Mouse (Mus musculus) limb, embryonic 12.5 days (tissue): ENCODE data around the gene Mob4. TPM values are rescaled to one million over a fixed set of nuclear protein-coding genes. Genes with fewer than 3 reads are reported as not detected.

ENCODE experiments used
- ATAC-seq: fragments of 200-750 bp; cut with Nextera tagmentation; 2 replicates; pipeline ENCODE4 v1.8.0; 2017; ENCODE audit warnings: low read depth, moderate TSS enrichment; ENCODE audit not compliant: insufficient number of reproducible peaks, insufficient read depth, low FRiP score, low TSS enrichment
- H3K27ac ChIP-seq: fragments of 300-500 bp; sonication (generic); 2 replicates; pipeline ENCODE4 v1.5.1; 2016; ENCODE audit warnings: mild to moderate bottlenecking, moderate library complexity
- H3K27me3 ChIP-seq: fragments of 300-500 bp; sonication (generic); 2 replicates; pipeline ENCODE4 v1.6.1; 2016; ENCODE audit warnings: mild to moderate bottlenecking, moderate library complexity
- H3K36me3 ChIP-seq: fragments of 300-500 bp; sonication (generic); 2 replicates; pipeline ENCODE4 v1.6.1; 2016; ENCODE audit warnings: mild to moderate bottlenecking, moderate library complexity
- H3K4me1 ChIP-seq: fragments of 300-500 bp; sonication (generic); replicated peaks from 2 replicates; pipeline ENCODE4 v1.6.1; 2016
- H3K4me2 ChIP-seq: fragments of 300-500 bp; sonication (generic); 2 replicates; pipeline ENCODE4 v1.6.1; 2016; ENCODE audit warnings: mild to moderate bottlenecking, moderate library complexity
- H3K4me3 ChIP-seq: fragments of 300-500 bp; sonication (generic); replicated peaks from 2 replicates; pipeline ENCODE4 v1.5.1; 2016; ENCODE audit warnings: mild to moderate bottlenecking
- H3K9ac ChIP-seq: fragments of 300-500 bp; sonication (generic); replicated peaks from 2 replicates; pipeline ENCODE4 v1.6.1; 2016; ENCODE audit warnings: mild to moderate bottlenecking, moderate library complexity
- H3K9me3 ChIP-seq: fragments of 300-500 bp; sonication (generic); 2 replicates; pipeline ENCODE4 v1.6.1; 2016; ENCODE audit warnings: mild to moderate bottlenecking, moderate library complexity
- WGBS: fragments of 180-500 bp; shearing (Covaris S2); methylation state at CpG from one replicate; pipeline ENCODE4 v1.1.7; 2016; 5-methylcytosine and 5-hydroxymethylcytosine counted together
- polyA plus RNA-seq: library from polyadenylated mRNA; unstranded; fragments of >200 nt; fragmentation: Nextera tagmentation; extraction: Ambion mirVana; gene quantifications from 2 replicates; pipeline ENCODE4 v1.2.1, GENCODE M21; 2016

Mob4 gene
- polyA plus RNA-seq, 1 experiment from 2014 or later: 159 TPM

DNA sequence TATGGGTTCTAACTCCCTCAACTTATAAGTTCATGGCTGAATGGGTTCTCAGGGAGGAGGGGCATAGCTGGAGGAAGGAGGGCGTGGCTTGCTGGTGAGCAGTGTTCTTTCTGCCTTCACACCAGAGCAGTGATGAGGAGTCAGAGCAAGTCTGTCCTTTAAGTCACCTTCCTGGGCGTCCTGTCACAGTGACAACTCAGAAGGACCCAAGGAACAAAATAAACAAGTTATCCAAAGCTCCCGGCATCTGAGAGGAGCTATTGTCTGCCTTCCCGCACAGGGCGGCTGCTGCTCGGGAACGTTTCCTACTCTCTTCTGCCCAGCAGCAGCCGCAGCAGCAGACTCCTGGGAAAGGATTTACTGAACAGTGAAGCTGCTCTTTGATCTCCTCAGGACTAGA, 61.0 kb downstream of the Mob4 start:
- ATAC-seq: no peak
- Histone ChIP-seq H3K9ac (no peak overlapping the region), H3K27ac (no peak overlapping the region), H3K27me3 (no peaks in the 10 kb centered on the region), H3K4me3 (no peak overlapping the region), H3K36me3 (peaks cover 46% of the 10 kb centered on the region), H3K9me3 (no peaks in the 10 kb centered on the region), H3K4me1 (peaks cover 45% of the 10 kb centered on the region), H3K4me2 (peak overlapping the region; percentile 20; the same call in 1 of the 2 replicates)
- WGBS: 29% methylated on average over 8 of the region's 8 CpGs

DNA sequence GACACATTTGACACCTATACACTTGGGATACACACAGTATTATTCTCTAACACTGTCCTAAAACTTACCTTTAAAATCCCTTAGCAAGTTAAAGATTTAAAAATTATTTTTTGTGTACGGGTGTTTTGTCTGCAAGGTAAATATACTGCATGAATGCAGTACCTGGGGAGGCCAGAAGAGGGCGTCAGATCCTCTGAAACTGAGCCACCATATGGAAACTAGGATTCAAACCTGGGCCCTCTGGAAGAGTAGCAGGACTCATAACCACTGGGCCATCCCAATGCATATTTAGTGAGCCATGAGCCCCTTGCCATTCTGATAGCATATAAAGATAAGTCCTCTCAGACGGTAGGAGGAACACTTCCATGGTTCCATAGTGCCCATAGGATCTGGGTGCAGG, 61.8 kb downstream of the Mob4 start:
- H3K9ac ChIP-seq: no peak overlapping the region
- no peaks in the 10 kb centered on the region for H3K27me3 ChIP-seq
- no peaks in the 10 kb centered on the region for H3K9me3 ChIP-seq
- no peak overlapping the region for H3K4me3 ChIP-seq
- H3K36me3 ChIP-seq: peaks cover 42% of the 10 kb centered on the region
- 58% methylated on average over 3 of the region's 3 CpGs for WGBS
- H3K4me1 ChIP-seq: peaks cover 45% of the 10 kb centered on the region
- H3K27ac ChIP-seq: peak overlapping the region; percentile 84
- no peak overlapping the region for H3K4me2 ChIP-seq
- no peak for ATAC-seq

DNA sequence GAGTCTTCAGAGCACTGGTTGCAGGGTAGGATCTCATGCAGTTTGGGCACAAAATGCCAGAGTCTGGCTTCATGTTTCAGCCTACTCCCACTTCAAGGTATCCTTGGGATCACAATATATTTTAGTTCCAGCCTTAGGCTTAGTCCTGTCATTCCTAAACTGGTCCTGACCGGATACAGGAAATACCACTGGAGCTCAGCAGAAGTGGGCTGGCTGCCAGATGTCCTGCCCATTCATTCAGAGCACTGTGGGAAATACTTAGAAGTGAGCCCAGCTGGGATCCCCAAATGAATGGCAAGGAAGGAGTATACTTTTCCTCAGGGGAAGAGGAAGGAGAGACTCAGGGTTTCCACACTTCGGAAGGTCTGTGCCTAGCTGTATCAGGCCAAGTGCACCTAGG, 62.3 kb downstream of the Mob4 start:
- H3K27ac ChIP-seq: peak overlapping the region; percentile 84
- no peak overlapping the region for H3K4me3 ChIP-seq
- H3K9ac ChIP-seq: no peak overlapping the region
- ATAC-seq: peak; percentile 78
- peaks cover 45% of the 10 kb centered on the region for H3K4me1 ChIP-seq
- no peaks in the 10 kb centered on the region for H3K9me3 ChIP-seq
- no peaks in the 10 kb centered on the region for H3K27me3 ChIP-seq
- WGBS: 12% methylated on average over 2 of the region's 2 CpGs
- no peak overlapping the region for H3K4me2 ChIP-seq
- peaks cover 42% of the 10 kb centered on the region for H3K36me3 ChIP-seq

DNA sequence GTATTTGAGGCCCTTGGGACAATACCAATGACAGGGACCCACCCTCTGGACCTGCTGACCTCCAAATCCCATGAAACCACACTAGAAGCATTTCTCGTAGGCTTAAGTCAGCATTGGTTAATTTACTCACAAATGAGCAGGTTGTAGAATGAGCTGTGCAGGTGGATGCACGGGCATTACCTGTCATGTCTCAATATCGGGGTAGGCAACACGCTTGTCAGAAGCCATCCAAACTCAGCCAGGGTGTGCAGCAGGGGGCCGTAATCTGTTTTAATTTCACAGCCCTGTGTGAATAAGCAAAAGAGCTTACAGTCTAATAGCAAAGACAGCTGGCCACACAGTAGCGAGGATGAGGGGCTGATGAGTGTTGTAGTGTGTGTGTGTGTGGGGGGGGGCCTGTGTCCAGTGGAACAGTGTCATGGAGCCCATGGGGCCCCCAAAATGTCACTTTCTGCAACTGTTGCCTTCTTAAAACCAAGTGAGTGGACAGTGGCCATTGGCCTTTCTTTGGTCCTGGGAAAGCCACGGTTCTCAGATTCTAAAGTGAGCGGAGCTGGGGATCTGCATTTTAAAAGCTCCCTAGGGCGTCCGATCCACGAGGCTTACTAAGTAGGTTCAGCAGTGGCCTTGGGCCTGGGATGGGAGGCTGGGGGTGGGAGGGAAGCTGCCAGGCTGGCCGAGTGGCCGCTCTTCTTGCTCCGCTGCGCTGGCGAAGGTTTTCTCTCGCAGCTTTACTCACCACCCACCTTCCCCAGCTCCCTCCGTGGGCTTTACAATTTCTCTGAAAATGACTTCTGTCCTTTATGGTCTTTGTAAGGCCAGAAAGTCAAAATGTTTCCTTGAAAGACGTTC, 63.3 kb downstream of the Mob4 start:
- Histone ChIP-seq H3K9me3 (no peaks in the 10 kb centered on the region), H3K27me3 (no peaks in the 10 kb centered on the region), H3K27ac (peak overlapping the region; percentile 84; the same call in 1 of the 2 replicates), H3K4me2 (no peak overlapping the region), H3K4me3 (no peak overlapping the region), H3K9ac (no peak overlapping the region), H3K36me3 (peaks cover 49% of the 10 kb centered on the region), H3K4me1 (peaks cover 48% of the 10 kb centered on the region)
- 54% methylated on average over 19 of the region's 19 CpGs for WGBS
- ATAC-seq: no peak

DNA sequence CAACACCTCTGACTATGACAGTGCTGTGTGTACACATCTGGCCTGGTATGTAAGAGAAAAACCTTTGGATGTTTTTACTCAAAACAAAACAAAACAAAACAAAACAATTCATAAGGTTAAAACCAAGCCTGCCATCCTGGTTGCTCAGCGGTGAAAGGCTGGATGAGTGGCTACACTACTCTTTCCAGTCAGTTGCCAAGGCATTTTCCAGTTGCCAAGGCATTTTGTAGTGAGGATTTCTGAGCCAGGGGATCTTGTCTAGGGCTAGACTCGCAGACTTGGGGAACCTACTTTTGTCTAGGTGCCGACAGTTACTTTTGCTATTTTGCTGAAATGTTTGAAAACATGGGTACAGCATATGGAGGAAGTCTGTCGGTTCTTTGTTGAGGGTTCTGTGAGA, 64.0 kb downstream of the Mob4 start:
- Histone ChIP-seq H3K27me3 (no peaks in the 10 kb centered on the region), H3K4me1 (peaks cover 48% of the 10 kb centered on the region), H3K9me3 (no peaks in the 10 kb centered on the region), H3K9ac (no peak overlapping the region), H3K4me3 (no peak overlapping the region), H3K36me3 (peaks cover 43% of the 10 kb centered on the region), H3K27ac (no peak overlapping the region), H3K4me2 (no peak overlapping the region)
- no peak for ATAC-seq
- WGBS: 78% methylated on average over 4 of the region's 4 CpGs

DNA sequence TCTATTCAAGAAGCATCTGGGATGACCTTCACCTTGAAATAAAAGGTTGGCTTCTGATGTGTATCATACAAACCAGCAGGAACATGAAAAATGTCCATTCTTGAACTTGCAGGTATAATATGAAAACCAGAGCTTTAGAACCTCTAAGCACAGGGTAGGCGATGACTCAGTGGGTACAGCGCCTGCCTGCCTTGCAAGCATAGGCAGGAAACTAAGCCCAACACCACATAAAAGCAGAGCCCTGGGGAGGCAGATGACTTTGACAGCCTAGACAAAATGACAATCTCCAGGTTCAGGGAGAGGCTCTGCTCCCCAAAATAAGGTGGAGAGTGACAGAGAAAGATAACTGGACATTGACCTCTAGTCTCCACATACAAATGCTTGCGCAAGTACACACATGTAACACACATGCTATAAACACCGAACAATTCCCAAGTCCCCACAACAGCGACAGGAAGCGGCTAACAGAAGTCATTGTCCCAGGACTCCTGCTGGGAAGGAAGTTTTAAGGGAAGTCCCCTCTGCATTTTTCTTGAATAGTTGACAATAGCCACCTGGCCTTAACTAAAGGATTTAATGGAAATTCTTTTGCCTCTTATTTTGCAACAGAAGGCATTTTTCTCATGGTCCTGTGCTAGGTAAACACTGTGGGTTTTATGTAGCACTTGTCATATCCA, 65.4 kb downstream of the Mob4 start:
- H3K36me3 ChIP-seq: peaks cover 41% of the 10 kb centered on the region
- H3K9ac ChIP-seq: no peak overlapping the region
- no peaks in the 10 kb centered on the region for H3K27me3 ChIP-seq
- H3K9me3 ChIP-seq: no peaks in the 10 kb centered on the region
- H3K4me3 ChIP-seq: no peak overlapping the region
- no peak for ATAC-seq
- H3K27ac ChIP-seq: peak overlapping the region; percentile 56
- WGBS: 42% methylated on average over 6 of the region's 6 CpGs
- H3K4me1 ChIP-seq: peaks cover 48% of the 10 kb centered on the region
- H3K4me2 ChIP-seq: no peak overlapping the region

DNA sequence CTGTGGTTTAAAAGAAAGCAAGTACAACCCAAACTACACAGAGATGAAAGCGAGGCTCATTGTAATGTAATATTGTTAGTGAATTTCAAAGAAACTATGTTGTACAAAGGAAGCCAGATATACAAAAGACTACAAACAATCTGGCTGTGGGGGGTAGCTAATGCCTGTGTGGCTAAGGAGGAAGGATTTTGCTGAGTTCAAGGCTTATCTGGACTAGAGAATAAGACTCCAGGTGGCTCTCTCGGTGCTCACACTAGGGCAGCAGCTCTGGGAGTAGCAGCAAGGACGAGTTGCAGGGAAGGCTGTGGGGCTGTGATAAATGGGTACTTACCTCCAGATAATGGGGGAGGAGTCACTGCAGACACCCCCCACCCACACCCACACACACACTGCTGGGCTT, 67.7 kb downstream of the Mob4 start:
- no peaks in the 10 kb centered on the region for H3K9me3 ChIP-seq
- no peak overlapping the region for H3K27ac ChIP-seq
- peaks cover 36% of the 10 kb centered on the region for H3K4me1 ChIP-seq
- WGBS: 54% methylated on average over 3 of the region's 3 CpGs
- peaks cover 59% of the 10 kb centered on the region for H3K36me3 ChIP-seq
- no peak for ATAC-seq
- no peaks in the 10 kb centered on the region for H3K27me3 ChIP-seq
- H3K9ac ChIP-seq: no peak overlapping the region
- no peak overlapping the region for H3K4me3 ChIP-seq
- no peak overlapping the region for H3K4me2 ChIP-seq

DNA sequence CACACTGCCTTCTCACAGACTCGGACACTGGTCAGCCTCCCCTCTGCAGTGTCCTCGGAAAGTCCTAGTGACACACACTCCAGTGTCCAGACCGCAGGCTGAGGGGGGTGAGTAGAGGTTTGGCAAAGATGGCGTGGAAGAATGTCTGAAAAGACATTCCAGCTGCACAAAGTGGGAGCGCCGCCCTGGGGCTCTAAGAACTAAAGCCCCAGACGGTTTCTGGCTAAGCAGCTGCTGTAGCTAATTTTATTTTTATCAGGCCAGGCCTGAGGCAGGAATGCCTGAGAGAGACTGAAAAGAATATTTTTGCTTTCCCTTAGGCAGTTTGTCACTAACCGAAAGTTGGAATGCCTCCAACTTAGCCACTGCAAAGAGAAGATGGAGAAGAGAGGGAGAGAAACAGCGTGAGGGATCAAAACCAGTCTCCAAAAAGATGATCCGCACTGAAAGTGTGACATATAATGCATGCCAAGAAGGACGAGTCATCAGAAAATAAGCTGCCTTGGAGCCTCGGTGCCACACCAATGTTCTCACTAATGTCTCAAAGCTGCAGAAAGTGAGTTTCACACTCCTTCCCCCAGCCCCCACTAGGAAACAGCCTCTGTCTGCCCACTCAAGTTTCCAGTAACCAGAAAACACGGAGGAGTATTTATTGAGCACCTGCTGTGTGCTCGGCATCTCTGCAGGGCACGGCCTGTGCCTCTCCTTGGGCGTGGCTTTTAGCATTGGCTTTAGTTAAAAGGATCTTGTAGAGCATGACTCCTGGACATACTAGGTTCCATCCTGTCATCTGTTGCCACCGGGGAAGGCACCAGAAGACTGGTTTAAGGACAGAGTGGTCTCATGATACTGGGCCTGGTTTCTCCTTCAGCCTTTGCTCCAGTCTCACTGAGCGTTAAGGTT, 71.1 kb downstream of the Mob4 start:
- H3K4me3 ChIP-seq: no peak overlapping the region
- peaks cover 9% of the 10 kb centered on the region; the same call in 1 of the 2 replicates for H3K4me1 ChIP-seq
- H3K27ac ChIP-seq: peak overlapping the region; percentile 54; the same call in 1 of the 2 replicates
- WGBS: 69% methylated on average over 18 of the region's 18 CpGs
- no peak overlapping the region for H3K4me2 ChIP-seq
- no peak for ATAC-seq
- H3K9me3 ChIP-seq: no peaks in the 10 kb centered on the region
- H3K9ac ChIP-seq: no peak overlapping the region
- H3K27me3 ChIP-seq: no peaks in the 10 kb centered on the region
- H3K36me3 ChIP-seq: peaks cover 62% of the 10 kb centered on the region

Other genes with a start within 250 kb of the Mob4 start
- 21.6 and 22.2 TPM in 2 replicates for gene Ankrd44, start 204.8 kb upstream of the Mob4 start, polyA plus RNA-seq
- gene Sf3b1, start 103.8 kb upstream of the Mob4 start, polyA plus RNA-seq: 337 and 360 TPM in 2 replicates
- gene Coq10b, start 78.5 kb upstream of the Mob4 start, polyA plus RNA-seq: 21.4 and 22.3 TPM in 2 replicates
- 485 and 512 TPM in 2 replicates for gene Hspe1, start 43.1 kb upstream of the Mob4 start, polyA plus RNA-seq
- 378 and 384 TPM in 2 replicates for gene Hspd1, start 43.0 kb upstream of the Mob4 start, polyA plus RNA-seq
- 35.2 and 38.2 TPM in 2 replicates for gene Rftn2, start 95.6 kb downstream of the Mob4 start, polyA plus RNA-seq
- 2.8 and 3.2 TPM in 2 replicates for gene Mars2, start 105.9 kb downstream of the Mob4 start, polyA plus RNA-seq
- 0.08 and 0.34 TPM in 2 replicates for gene Boll, start 232.2 kb downstream of the Mob4 start, polyA plus RNA-seq